Mouse (Mus musculus) bone marrow macrophage, adult 2 months (primary cell): ENCODE data around the gene Idnk. TPM values are rescaled to one million over a fixed set of nuclear protein-coding genes. Genes with fewer than 3 reads are reported as not detected.

Experiments
- H3K27ac ChIP-seq: 2 replicates; pipeline ENCODE4 v1.5.1; 2012; ENCODE audit warnings: low read depth, low read length; ENCODE audit not compliant: insufficient read depth
- H3K4me1 ChIP-seq: 2 replicates; pipeline ENCODE4 v1.6.1; 2012; ENCODE audit warnings: low read length; ENCODE audit not compliant: control insufficient read depth, insufficient read depth
- H3K4me3 ChIP-seq: 2 replicates; pipeline ENCODE4 v1.5.1; 2012; ENCODE audit warnings: mild to moderate bottlenecking, low read length, moderate library complexity; ENCODE audit not compliant: insufficient read depth
- CTCF ChIP-seq: IDR thresholded peaks from 2 replicates; pipeline ENCODE4 v1.5.1; 2012; ENCODE audit warnings: low read depth, mild to moderate bottlenecking, low read length, moderate library complexity
- POLR2A ChIP-seq: IDR thresholded peaks from 2 replicates; pipeline ENCODE4 v1.6.1; 2012; ENCODE audit warnings: mild to moderate bottlenecking, low read depth, low read length, borderline replicate concordance
- polyA plus RNA-seq: library from polyadenylated mRNA; stranded (reverse); fragments of >200 nt; gene quantifications from 2 replicates; pipeline ENCODE4 v1.2.4, GENCODE M21; 2012; ENCODE audit not compliant: missing spikeins, insufficient read depth, insufficient read length

Gene Idnk
- polyA plus RNA-seq, 1 experiment = 49.4 TPM

DNA sequence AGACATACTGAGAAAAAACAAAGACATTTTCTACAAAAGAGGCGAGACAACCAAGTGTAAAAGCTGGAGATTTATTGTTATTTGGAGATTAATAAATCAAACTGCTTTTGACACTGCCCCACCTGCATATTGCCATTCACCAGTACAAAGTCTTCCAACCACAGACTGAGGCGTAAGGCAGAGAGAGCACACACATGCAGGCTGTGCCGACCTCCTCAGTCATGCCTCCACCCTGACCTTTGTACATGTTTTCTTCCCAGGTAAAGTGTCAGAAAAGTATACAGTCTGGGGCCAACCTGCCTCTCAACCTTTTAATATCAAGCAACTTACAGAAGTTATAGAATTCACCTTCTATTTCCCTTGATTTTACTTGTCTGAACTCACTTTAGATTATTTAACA, 18.7 kb downstream of the Idnk start:
- TF ChIP-seq CTCF = no peak
- TF ChIP-seq POLR2A = no peak
- Histone ChIP-seq H3K4me1 (no peaks in the 10 kb centered on the region), H3K27ac (no peak overlapping the region), H3K4me3 (no peak overlapping the region)

DNA sequence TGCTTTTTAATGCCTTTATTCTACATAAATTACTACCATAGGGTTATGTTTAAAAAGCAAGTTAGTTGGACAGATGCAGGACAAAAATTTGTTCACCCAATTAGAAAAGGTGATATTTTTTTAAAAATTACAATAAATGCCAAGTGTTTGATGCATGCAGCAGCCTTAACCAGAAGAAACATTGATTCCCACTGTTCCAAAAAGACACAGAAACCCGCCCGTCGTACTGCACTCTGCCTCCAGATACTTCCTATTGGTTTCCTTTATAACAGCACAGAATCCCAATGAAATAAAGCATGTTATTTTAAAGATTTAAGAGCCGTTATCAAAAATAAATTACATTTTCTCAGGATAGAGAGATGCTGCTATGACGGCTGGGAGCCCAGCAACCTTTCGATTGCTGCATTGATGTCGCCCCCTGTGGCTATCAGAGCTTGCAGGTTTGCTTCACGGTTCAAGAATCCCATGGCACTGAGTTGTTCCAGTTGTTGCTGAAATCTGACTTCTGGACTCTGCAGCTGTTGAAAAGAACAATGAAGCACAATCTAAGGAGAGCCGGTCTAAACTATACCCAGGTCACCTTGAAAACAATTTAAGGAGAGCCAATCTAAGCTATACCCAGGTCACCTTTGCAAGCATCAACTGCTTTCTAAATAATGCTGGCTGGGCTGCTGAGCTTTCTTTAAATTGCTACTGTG, 20.2 kb downstream of the Idnk start:
- no peaks in the 10 kb centered on the region for H3K4me1 ChIP-seq
- no peak overlapping the region for H3K4me3 ChIP-seq
- H3K27ac ChIP-seq = no peak overlapping the region
- TF ChIP-seq CTCF = no peak
- no peak for TF ChIP-seq POLR2A

DNA sequence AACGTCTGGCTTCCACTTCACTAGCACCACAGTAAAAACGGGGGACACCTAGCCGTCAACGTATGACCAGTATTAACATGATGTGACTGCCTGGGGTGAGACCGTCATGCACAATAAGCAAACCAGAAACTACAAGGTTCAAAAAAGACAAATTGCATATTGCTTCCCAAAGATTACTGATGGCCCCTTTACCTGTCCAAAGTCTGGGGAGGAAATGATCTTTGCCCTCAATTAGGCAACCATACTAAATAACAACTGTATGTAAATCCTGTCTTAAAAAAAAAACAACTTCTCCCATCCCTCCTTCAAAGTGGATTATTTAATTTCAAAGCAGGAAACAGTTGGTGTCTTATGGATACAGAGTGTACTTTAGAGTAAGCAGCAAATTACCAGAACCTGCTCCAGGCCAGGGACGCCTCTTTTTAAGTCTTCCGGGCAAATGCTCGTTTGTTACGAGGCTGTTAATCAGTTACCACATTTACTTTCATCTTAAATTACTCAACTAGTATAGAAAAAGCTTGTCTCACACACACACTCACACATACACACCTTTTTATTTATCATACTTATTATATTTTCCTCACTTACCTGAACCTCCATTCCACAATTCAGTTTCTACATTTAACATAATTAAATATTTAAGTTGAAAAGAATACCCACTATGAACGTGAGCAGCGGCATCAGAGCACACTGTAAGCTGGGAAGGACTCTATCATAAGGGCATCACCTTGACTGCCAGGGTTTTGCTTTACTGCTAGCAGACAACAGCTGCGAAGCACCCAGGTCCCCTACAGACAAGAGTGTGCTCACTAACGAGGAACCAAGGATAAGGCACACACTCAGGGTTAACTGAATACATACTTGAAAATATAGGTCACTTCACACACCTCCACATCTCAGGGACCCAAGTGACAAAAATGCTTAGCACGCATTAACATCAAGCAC, 24.4 kb downstream of the Idnk start:
- Histone ChIP-seq H3K4me3 (no peak overlapping the region), H3K4me1 (no peaks in the 10 kb centered on the region), H3K27ac (no peak overlapping the region)
- no peak for TF ChIP-seq CTCF
- TF ChIP-seq POLR2A = no peak

DNA sequence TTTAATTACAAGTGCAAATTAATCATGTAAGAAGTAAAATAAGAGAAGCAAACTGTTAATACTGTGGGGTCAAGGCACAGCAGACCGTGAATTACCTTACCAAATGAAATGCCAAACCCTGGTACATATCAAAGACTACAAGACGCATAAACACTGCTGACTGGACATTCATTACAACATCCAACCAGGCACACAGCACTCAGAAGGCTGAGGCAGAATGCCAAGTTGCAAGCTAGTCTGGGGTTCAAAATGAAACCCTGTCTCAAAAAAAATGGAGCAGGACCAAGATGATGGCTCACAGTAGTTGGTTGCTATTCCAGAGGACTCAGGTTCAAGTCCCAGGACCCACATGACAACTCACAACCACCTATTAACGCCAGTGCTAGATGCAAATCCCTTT, 26.7 kb downstream of the Idnk start:
- no peaks in the 10 kb centered on the region for H3K4me1 ChIP-seq
- H3K27ac ChIP-seq = no peak overlapping the region
- no peak overlapping the region for H3K4me3 ChIP-seq
- TF ChIP-seq CTCF (no peak), POLR2A (no peak)

DNA sequence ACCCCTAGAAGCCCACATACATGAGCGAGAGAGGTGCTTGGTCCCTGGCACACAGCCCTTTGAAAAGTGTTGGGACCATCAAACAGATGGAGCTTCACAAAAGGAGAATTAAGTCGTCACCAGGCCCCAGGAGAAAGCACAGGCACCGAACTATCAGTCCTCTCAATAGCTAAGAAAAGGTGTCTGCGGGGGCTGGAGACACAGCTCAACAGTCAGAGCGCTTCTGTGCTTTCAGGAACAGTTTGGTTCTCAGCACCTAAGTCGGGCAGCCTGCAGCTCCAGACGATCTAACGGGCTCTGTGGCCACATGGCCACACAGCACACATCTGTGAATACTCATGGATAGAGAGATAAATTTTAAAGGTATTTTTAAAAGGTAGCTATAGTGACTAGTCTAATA, 28.8 kb downstream of the Idnk start:
- Histone ChIP-seq H3K4me1 (no peaks in the 10 kb centered on the region), H3K4me3 (no peak overlapping the region), H3K27ac (no peak overlapping the region)
- TF ChIP-seq CTCF = no peak
- no peak for TF ChIP-seq POLR2A

DNA sequence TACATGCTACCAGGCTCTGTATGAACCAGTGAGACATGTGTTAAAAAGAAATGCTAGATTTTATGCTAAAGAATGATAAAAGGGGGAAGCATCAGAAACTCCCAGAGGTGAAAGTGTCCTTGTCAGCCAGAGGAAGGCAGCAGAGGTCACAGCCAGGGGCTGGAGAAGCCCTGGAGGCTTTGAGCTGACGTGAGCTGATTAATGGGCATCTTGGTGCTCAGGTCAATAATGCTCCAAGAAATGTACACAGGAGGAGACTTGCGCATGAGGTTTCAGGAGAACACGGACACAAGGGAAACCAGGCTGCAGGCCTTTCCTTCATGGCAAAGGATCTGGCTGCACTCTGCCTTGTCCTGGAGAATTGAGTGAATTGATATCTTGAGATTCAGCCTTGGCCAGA, 30.3 kb downstream of the Idnk start:
- H3K4me3 ChIP-seq = no peak overlapping the region
- TF ChIP-seq CTCF = no peak
- TF ChIP-seq POLR2A = no peak
- H3K27ac ChIP-seq = no peak overlapping the region
- no peaks in the 10 kb centered on the region for H3K4me1 ChIP-seq

DNA sequence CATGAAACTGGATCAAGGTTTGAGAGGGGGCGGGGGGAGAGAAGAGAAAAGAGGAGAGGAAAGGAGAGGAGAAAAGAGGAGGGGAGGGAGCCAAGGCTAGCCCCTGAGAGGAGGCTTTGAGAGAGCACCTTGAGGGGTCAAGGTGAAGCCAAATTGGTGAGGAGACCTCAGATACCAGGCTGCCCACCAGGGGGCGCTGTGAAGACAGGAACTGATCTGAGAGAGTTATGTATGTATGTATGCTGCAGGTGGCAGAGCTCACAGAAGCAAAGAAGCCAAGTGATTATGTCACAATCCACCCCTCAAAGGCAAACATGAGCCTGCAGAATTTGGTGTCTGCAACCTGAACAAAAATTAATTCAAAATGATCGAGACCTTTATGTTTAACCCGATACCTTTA, 31.0 kb downstream of the Idnk start:
- TF ChIP-seq CTCF (peak; percentile 93), POLR2A (no peak)
- no peak overlapping the region for H3K4me3 ChIP-seq
- H3K27ac ChIP-seq = no peak overlapping the region
- H3K4me1 ChIP-seq = no peaks in the 10 kb centered on the region

DNA sequence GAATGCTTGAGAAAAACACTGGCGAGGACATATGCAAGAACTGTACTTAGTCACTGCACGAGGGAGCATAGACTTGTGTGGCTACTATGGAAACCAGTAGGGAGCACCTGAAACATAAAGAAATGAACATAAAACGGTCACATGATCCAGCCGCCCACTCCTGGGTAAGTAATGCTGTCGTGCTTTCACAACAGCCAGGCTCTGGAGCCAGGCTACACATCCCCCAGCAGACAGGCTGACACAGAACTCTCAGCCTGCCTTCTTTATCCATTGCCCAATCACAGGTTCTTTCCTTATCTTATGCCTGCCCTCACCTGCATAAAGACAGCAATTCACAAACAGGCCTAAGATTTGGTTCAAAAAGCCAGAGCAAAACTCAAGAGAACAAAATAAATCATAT, 32.0 kb downstream of the Idnk start:
- H3K4me3 ChIP-seq = no peak overlapping the region
- H3K4me1 ChIP-seq = no peaks in the 10 kb centered on the region
- H3K27ac ChIP-seq = no peak overlapping the region
- TF ChIP-seq POLR2A (no peak), CTCF (no peak)

DNA sequence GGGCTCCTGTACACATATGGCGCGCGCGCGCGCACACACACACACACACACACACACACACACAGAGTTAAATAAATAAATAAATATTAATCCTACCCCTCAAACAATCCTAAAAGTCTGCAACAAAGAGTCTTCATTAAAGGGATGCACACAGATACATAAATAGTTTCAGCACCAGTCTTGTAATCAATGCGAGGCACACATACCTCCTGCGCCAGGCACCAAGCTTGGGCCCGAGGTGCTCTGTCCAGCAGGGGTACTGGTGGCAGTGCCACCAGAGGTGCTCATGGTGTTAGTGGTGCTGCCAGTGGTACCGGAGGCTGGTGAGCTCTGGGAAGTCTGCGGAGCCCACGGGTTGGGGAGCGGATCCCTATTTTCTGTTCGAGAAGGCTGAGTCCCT, 34.1 kb downstream of the Idnk start:
- Histone ChIP-seq H3K4me3 (no peak overlapping the region), H3K27ac (no peak overlapping the region), H3K4me1 (no peaks in the 10 kb centered on the region)
- no peak for TF ChIP-seq POLR2A
- no peak for TF ChIP-seq CTCF

DNA sequence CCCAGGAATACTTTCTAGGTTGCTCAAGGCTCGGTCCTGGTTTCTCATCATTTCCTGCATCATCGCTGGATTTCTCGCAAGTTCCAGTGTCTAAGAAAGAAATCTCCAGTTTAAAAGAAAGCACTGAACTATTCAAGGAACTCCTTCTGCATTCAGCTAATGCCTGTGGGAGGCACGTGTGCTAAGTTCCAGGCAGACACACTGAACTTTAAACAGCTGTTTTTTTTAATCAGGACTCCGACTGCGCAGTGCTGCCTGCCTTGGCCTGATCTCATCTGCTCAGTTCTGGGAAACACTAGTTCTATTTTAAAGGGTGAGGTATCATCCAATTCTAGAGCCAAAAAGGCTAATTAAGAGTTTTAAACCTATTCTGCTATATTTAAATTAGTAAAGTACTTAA, 34.7 kb downstream of the Idnk start:
- Histone ChIP-seq H3K4me3 (no peak overlapping the region), H3K4me1 (no peaks in the 10 kb centered on the region), H3K27ac (no peak overlapping the region)
- TF ChIP-seq POLR2A (no peak), CTCF (no peak)
